Mouse (Mus musculus) monocyte, adult 59 days (primary cell): ENCODE results near the gene Entpd3. TPM values are rescaled to one million over a fixed set of nuclear protein-coding genes. Genes with fewer than 3 reads are reported as not detected.

Experiments
- total RNA-seq, 2 experiments: library from RNA; stranded (reverse); gene quantifications; one replicate each; pipeline ENCODE4 v1.2.4; 2023

Entpd3 gene
- not detected for total RNA-seq

DNA sequence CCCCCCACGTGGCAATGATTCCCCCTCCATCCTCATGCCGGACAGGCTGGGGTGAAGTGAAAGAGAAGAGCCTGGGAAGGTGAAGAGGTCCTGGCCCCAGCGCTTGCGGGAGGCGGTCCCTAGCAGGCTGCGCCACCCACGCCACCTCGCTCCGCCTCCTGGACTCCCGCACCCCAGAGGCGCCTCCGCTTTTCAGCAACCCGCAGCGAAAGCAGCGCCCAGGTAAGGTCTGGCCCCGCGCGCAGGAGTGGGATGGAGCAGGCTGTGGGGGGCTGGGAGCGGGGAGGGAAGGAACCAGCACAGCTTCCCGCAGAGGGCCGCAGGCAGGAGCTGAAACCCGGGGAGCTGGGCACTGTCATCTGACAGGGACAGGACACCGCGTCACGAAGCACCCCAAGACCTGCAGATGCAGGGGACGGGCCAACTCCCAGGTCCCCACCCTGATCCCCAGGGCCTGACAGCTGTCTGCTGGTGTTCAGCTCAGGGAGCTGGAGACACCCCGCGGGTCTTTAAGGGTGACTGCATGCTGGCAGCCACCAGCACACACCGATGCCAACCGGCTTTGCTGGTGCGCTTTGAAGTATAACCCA lies at the start of gene Entpd3:
Gene Entpd3 (plus strand): TSS at position 157 of the 590 bp plus-strand sequence.

DNA sequence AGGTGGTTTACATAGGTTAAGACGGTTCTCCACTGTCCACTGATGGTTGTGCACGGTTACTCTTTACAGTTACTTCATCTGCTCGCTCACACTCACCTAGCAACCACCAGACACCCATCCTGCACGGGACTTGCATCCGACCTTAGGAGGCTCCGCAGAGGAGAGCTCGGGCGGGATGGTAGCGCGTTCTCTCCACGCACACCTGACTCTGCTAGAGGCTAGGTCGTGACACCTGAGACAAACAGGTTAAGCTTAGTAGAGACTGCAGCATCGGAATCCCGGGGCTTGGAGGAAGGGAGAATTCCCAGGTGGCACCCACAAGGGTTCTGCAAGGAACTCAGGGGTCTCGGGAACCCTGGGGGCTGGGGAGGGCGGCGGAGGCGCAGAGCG lies 47.6 kb upstream of the Entpd3 start, which contains the start of gene Eif1b:
Gene Eif1b (plus strand): TSS at position 223 of the 390 bp plus-strand sequence.

DNA sequence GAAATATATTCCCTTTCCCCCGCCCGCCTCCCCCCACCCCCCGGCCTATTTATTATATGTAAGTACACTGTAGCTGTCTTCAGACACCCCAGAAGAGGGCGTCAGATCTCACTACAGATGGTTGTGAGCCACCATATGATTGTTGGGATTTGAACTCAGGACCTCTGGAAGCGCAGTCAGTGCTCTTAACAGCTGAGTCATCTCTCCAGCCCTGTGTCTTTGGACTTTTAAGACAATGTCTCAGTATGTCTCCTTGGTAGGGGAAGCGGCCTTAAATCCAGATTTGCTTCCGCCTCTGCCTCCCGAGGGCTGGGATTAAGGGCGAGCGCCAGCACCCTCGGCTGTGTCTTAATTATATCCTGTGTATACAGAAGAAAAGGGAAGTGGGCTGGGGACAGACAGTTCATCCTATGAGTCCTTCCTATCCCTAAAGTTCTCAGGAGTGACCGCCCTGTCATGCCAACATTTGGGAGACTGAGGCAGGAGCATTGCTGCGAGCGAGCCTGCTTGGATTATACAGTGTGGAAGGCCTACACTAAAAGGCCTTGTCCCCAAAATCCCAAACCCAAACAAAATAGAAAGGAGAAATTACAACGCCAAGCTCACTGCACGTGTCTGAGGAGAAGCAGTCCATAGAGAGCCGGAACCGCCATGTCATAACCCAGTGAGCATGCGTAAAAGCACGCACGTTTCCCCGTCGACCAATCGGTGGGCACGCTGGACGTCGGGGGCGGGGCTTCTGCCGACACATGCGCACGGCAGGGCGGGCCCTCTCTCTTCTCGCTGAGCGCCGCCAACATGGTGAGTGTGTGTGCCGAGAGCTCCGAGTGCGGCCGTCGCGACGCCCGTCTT lies 31.3 kb downstream of the Entpd3 start, which contains the start of gene Rpl14:
Gene Rpl14 (plus strand): TSS at position 704 of the 852 bp plus-strand sequence.

Other genes starting within 250 kb of the Entpd3 start
- gene Myrip, start 238.3 kb upstream of the Entpd3 start, total RNA-seq, result not detected
- gene Eif1b, start 47.6 kb upstream of the Entpd3 start, total RNA-seq, result 10 to 100 TPM; 45.1 to 46.2 TPM
- 100 to 1,000 TPM; 434 to 559 TPM for gene Rpl14, start 31.6 kb downstream of the Entpd3 start, total RNA-seq